Mouse (Mus musculus) liver, embryonic 14.5 days (tissue): ENCODE data around the gene Mettl5. TPM values are rescaled to one million over a fixed set of nuclear protein-coding genes. Genes with fewer than 3 reads are reported as not detected.

ENCODE experiments used
- ATAC-seq: fragments of 200-750 bp; cut with Nextera tagmentation; 2 replicates; pipeline ENCODE4 v1.8.0; 2017; ENCODE audit warnings: moderate number of reproducible peaks, mild to moderate bottlenecking, moderate library complexity; ENCODE audit not compliant: insufficient read depth
- DNase-seq, 3 experiments: peaks; one replicate each; pipeline ENCODE4 v3.0.0-alpha.2; 2012 to 2013; ENCODE audit warnings: low read depth in 3 of 3, low spot score in 3 of 3
- H3K27ac ChIP-seq: fragments of 300-500 bp; sonication (generic); 2 replicates; pipeline ENCODE4 v1.5.1; 2014; ENCODE audit warnings: moderate library complexity, mild to moderate bottlenecking, control low read depth, inconsistent platforms
- H3K27me3 ChIP-seq: fragments of 300-500 bp; sonication (generic); 2 replicates; pipeline ENCODE4 v1.6.1; 2014; ENCODE audit warnings: mild to moderate bottlenecking, low read length, moderate library complexity; ENCODE audit not compliant: control insufficient read depth, insufficient read depth
- H3K36me3 ChIP-seq: fragments of 300-500 bp; sonication (generic); replicated peaks from 2 replicates; pipeline ENCODE4 v1.6.1; 2014; ENCODE audit warnings: low read depth; ENCODE audit not compliant: control insufficient read depth, insufficient read depth
- H3K4me1 ChIP-seq, 2 experiments: fragments of 200-500 bp in 1 of 2; fragments of 300-500 bp in 1 of 2; sonication (generic) in 1 of 2; replicated peaks; 2 replicates each; pipeline ENCODE4 v1.6.1; 2012 to 2014; ENCODE audit warnings: antibody characterized with exemption in 1 of 2, inconsistent platforms in 1 of 2, low read length in 1 of 2; ENCODE audit not compliant: control insufficient read depth in 2 of 2, insufficient read depth in 2 of 2
- H3K4me2 ChIP-seq: fragments of 300-500 bp; sonication (generic); 2 replicates; pipeline ENCODE4 v1.6.1; 2014; ENCODE audit warnings: low read depth, mild to moderate bottlenecking, control low read depth, moderate library complexity
- H3K4me3 ChIP-seq, 2 experiments: fragments of 200-500 bp in 1 of 2; fragments of 300-500 bp in 1 of 2; sonication (generic) in 1 of 2; 2 replicates each; pipeline ENCODE4 v1.5.1; 2012 to 2014; ENCODE audit warnings: low read depth in 2 of 2, low read length in 2 of 2, mild to moderate bottlenecking in 2 of 2, control low read depth in 1 of 2, inconsistent platforms in 1 of 2, moderate library complexity in 1 of 2; ENCODE audit not compliant: insufficient read depth in 1 of 2
- H3K9ac ChIP-seq: fragments of 300-500 bp; sonication (generic); replicated peaks from 2 replicates; pipeline ENCODE4 v1.6.1; 2014; ENCODE audit warnings: mild to moderate bottlenecking, control low read depth, moderate library complexity
- H3K9me3 ChIP-seq: fragments of 300-500 bp; sonication (generic); 2 replicates; pipeline ENCODE4 v1.6.1; 2016; ENCODE audit warnings: low read length, mixed read lengths; ENCODE audit not compliant: control insufficient read depth
- CTCF ChIP-seq: IDR thresholded peaks from 2 replicates; pipeline ENCODE4 v1.5.1; 2016; ENCODE audit warnings: antibody characterized with exemption, low read depth, control low read depth
- EP300 ChIP-seq: IDR thresholded peaks from 2 replicates; pipeline ENCODE4 v1.6.1; 2016; ENCODE audit warnings: antibody characterized with exemption, low read depth
- WGBS: fragments of 180-500 bp; shearing (Covaris S2); extraction: QIAGEN DNeasy Blood & Tissue Kit; methylation state at CpG from one replicate; pipeline ENCODE4 v1.1.7; 2014; ENCODE audit not compliant: insufficient replicate concordance; 5-methylcytosine and 5-hydroxymethylcytosine counted together
- polyA plus RNA-seq, 2 experiments: library from polyadenylated mRNA; depleted of rRNA in 1 of 2; stranded (reverse) in 1 of 2; unstranded in 1 of 2; fragments of >200 nt; fragmentation: Nextera tagmentation in 1 of 2; extraction: Ambion mirVana in 1 of 2; gene quantifications; 2 replicates each; pipeline versions ENCODE4 v1.2.1 to v1.2.3; 2012 to 2014

Gene Mettl5
- polyA plus RNA-seq, 2 experiments: 9.4 to 35.4 TPM

GRCm38 (mm10) chr2:69860972-69861452, 24.4 kb downstream of the Mettl5 start:
- Histone ChIP-seq H3K27ac (peak overlapping the region; percentile 82), H3K4me1 (peaks cover 8 to 9% of the 10 kb centered on the region in 2 experiments), H3K9me3 (no peaks in the 10 kb centered on the region), H3K9ac (peak overlapping the region; percentile 99), H3K36me3 (peaks cover 3% of the 10 kb centered on the region; the same call in 1 of the 2 replicates), H3K4me3 (peak overlapping the region; percentile 88 to 100), H3K27me3 (no peaks in the 10 kb centered on the region), H3K4me2 (peak overlapping the region; percentile 92)
- ATAC-seq (peak; percentile 77), DNase-seq (no peak)
- TF ChIP-seq CTCF: no peak
- WGBS: 4% methylated on average over 13 of the region's 13 CpGs

GRCm38 (mm10) chr2:69857882-69858281, 27.5 kb downstream of the Mettl5 start:
- Histone ChIP-seq H3K36me3 (no peaks in the 10 kb centered on the region), H3K27me3 (no peaks in the 10 kb centered on the region), H3K27ac (no peak overlapping the region), H3K9me3 (no peaks in the 10 kb centered on the region), H3K9ac (no peak overlapping the region), H3K4me2 (no peak overlapping the region), H3K4me1 (peaks cover 16 to 18% of the 10 kb centered on the region in 2 experiments), H3K4me3 (no peak overlapping the region)
- ATAC-seq (no peak), DNase-seq (no peak)
- 80% methylated on average over 1 of the region's 1 CpGs for WGBS
- TF ChIP-seq CTCF (peak; percentile 52), EP300 (no peak)

GRCm38 (mm10) chr2:69856392-69856791, 29.0 kb downstream of the Mettl5 start:
- Histone ChIP-seq H3K4me3 (no peak overlapping the region), H3K36me3 (no peaks in the 10 kb centered on the region), H3K9me3 (no peaks in the 10 kb centered on the region), H3K4me1 (peaks cover 14 to 20% of the 10 kb centered on the region in 2 experiments), H3K27ac (no peak overlapping the region), H3K4me2 (peak overlapping the region; percentile 15; the same call in 1 of the 2 replicates), H3K9ac (no peak overlapping the region), H3K27me3 (no peaks in the 10 kb centered on the region)
- 16% methylated on average over 8 of the region's 8 CpGs for WGBS
- ATAC-seq (no peak), DNase-seq (peak in 1 of 3 experiments; percentile 26)
- TF ChIP-seq CTCF: peak; percentile 56
- TF ChIP-seq EP300: no peak

GRCm38 (mm10) chr2:69851427-69852058, 33.9 kb downstream of the Mettl5 start:
- peak; percentile 78 for ATAC-seq
- Histone ChIP-seq H3K36me3 (no peaks in the 10 kb centered on the region), H3K27me3 (no peaks in the 10 kb centered on the region), H3K4me1 (peaks cover 11 to 19% of the 10 kb centered on the region in 2 experiments), H3K27ac (no peak overlapping the region), H3K4me2 (no peak overlapping the region), H3K4me3 (no peak overlapping the region), H3K9me3 (no peaks in the 10 kb centered on the region), H3K9ac (no peak overlapping the region)
- DNase-seq: peak in 2 of 3 experiments; percentile 41 to 44
- 54% methylated on average over 2 of the region's 2 CpGs for WGBS
- TF ChIP-seq EP300 (no peak), CTCF (peak; percentile 83)

GRCm38 (mm10) chr2:69849215-69849614, 36.2 kb downstream of the Mettl5 start:
- Histone ChIP-seq H3K4me2 (no peak overlapping the region), H3K9ac (no peak overlapping the region), H3K27me3 (no peaks in the 10 kb centered on the region), H3K4me1 (peaks cover 0 to 6% of the 10 kb centered on the region in 2 experiments; a peak in 2 of 4 replicates), H3K27ac (no peak overlapping the region), H3K36me3 (no peaks in the 10 kb centered on the region), H3K4me3 (no peak overlapping the region), H3K9me3 (no peaks in the 10 kb centered on the region)
- 58% methylated on average over 6 of the region's 6 CpGs for WGBS
- DNase-seq (no peak), ATAC-seq (no peak)
- TF ChIP-seq CTCF (no peak), EP300 (no peak)
